Mouse (Mus musculus) heart, embryonic 15.5 days (tissue): ENCODE measurements at regions not wholly inside any gene's neighbourhood (a gene's known extent, or its start where the extent isn't known, plus 50 kb on each side); places are given as distances from the start of the nearest gene placed in this dataset.

Experiments
- ATAC-seq: fragments of 200-750 bp; cut with Nextera tagmentation; replicated peaks from 2 replicates; pipeline ENCODE4 v1.8.0; 2017; ENCODE audit warnings: low read depth, moderate TSS enrichment; ENCODE audit not compliant: insufficient number of reproducible peaks, insufficient read depth, low FRiP score
- H3K27ac ChIP-seq: fragments of 300-500 bp; sonication (generic); 2 replicates; pipeline ENCODE4 v1.5.1; 2015; ENCODE audit warnings: mild to moderate bottlenecking, inconsistent platforms
- H3K27me3 ChIP-seq: fragments of 300-500 bp; sonication (generic); 2 replicates; pipeline ENCODE4 v1.6.1; 2015; ENCODE audit warnings: inconsistent platforms
- H3K36me3 ChIP-seq: fragments of 300-500 bp; sonication (generic); 2 replicates; pipeline ENCODE4 v1.6.1; 2015; ENCODE audit warnings: mild to moderate bottlenecking, inconsistent platforms
- H3K4me1 ChIP-seq: fragments of 300-500 bp; sonication (generic); replicated peaks from 2 replicates; pipeline ENCODE4 v1.6.1; 2015; ENCODE audit warnings: inconsistent platforms
- H3K4me2 ChIP-seq: fragments of 300-500 bp; sonication (generic); 2 replicates; pipeline ENCODE4 v1.6.1; 2015; ENCODE audit warnings: inconsistent platforms, mild to moderate bottlenecking, moderate library complexity
- H3K4me3 ChIP-seq: fragments of 300-500 bp; sonication (generic); 2 replicates; pipeline ENCODE4 v1.5.1; 2015; ENCODE audit warnings: mild to moderate bottlenecking, inconsistent platforms
- H3K9ac ChIP-seq: fragments of 300-500 bp; sonication (generic); 2 replicates; pipeline ENCODE4 v1.6.1; 2015; ENCODE audit warnings: mild to moderate bottlenecking, inconsistent platforms
- H3K9me3 ChIP-seq: fragments of 300-500 bp; sonication (generic); replicated peaks from 2 replicates; pipeline ENCODE4 v1.6.1; 2016; ENCODE audit warnings: inconsistent platforms
- WGBS: fragments of 180-500 bp; shearing (Covaris S2); methylation state at CpG from one replicate; pipeline ENCODE4 v1.1.7; 2015; ENCODE audit warnings: mixed read lengths; 5-methylcytosine and 5-hydroxymethylcytosine counted together

- H3K36me3 ChIP-seq = no peaks in the 10 kb centered on the region
- H3K27ac ChIP-seq = no peak overlapping the region
- no peaks in the 10 kb centered on the region for H3K4me1 ChIP-seq
- H3K4me3 ChIP-seq = no peak overlapping the region
- no peak for ATAC-seq
- no peak overlapping the region for H3K4me2 ChIP-seq
- no peaks in the 10 kb centered on the region for H3K9me3 ChIP-seq
- 89% methylated on average over 9 of the region's 9 CpGs for WGBS
- no peak overlapping the region for H3K9ac ChIP-seq
- H3K27me3 ChIP-seq = no peaks in the 10 kb centered on the region
Measured at GRCm38 (mm10) chr3:137728689-137729088, 57.4 kb downstream of the Gm21962 start.

GRCm38 (mm10) chr3:137729421-137729820, 58.1 kb downstream of the Gm21962 start:
- no peak overlapping the region for H3K9ac ChIP-seq
- no peaks in the 10 kb centered on the region for H3K36me3 ChIP-seq
- 73% methylated on average over 7 of the region's 7 CpGs for WGBS
- no peaks in the 10 kb centered on the region for H3K4me1 ChIP-seq
- no peak overlapping the region for H3K27ac ChIP-seq
- ATAC-seq = no peak
- no peaks in the 10 kb centered on the region for H3K9me3 ChIP-seq
- H3K4me2 ChIP-seq = no peak overlapping the region
- no peaks in the 10 kb centered on the region for H3K27me3 ChIP-seq
- H3K4me3 ChIP-seq = no peak overlapping the region

- Histone ChIP-seq H3K9me3 (no peaks in the 10 kb centered on the region), H3K4me2 (no peak overlapping the region), H3K9ac (no peak overlapping the region), H3K4me3 (no peak overlapping the region), H3K36me3 (no peaks in the 10 kb centered on the region), H3K27ac (no peak overlapping the region), H3K27me3 (no peaks in the 10 kb centered on the region), H3K4me1 (no peaks in the 10 kb centered on the region)
- WGBS = 65% methylated on average over 12 of the region's 12 CpGs
- ATAC-seq = no peak
Measured at GRCm38 (mm10) chr3:137737222-137737800, 66.0 kb downstream of the Gm21962 start.

- no peak for ATAC-seq
- Histone ChIP-seq H3K4me3 (no peak overlapping the region), H3K9ac (no peak overlapping the region), H3K4me2 (no peak overlapping the region), H3K9me3 (no peaks in the 10 kb centered on the region), H3K4me1 (no peaks in the 10 kb centered on the region), H3K27me3 (no peaks in the 10 kb centered on the region), H3K36me3 (no peaks in the 10 kb centered on the region), H3K27ac (no peak overlapping the region)
- 81% methylated on average over 9 of the region's 9 CpGs for WGBS
Measured at GRCm38 (mm10) chr3:137741528-137741927, 70.2 kb downstream of the Gm21962 start.

- no peak overlapping the region for H3K27ac ChIP-seq
- no peaks in the 10 kb centered on the region for H3K36me3 ChIP-seq
- no peak overlapping the region for H3K4me2 ChIP-seq
- H3K9ac ChIP-seq = no peak overlapping the region
- H3K27me3 ChIP-seq = no peaks in the 10 kb centered on the region
- no peak overlapping the region for H3K4me3 ChIP-seq
- H3K9me3 ChIP-seq = no peaks in the 10 kb centered on the region
- no peak for ATAC-seq
- WGBS = 70% methylated on average over 4 of the region's 4 CpGs
- no peaks in the 10 kb centered on the region for H3K4me1 ChIP-seq
Measured at GRCm38 (mm10) chr3:137742119-137742518, 70.8 kb downstream of the Gm21962 start.

- H3K27ac ChIP-seq = no peak overlapping the region
- H3K27me3 ChIP-seq = no peaks in the 10 kb centered on the region
- no peak overlapping the region for H3K4me2 ChIP-seq
- H3K4me3 ChIP-seq = no peak overlapping the region
- no peak for ATAC-seq
- H3K9me3 ChIP-seq = no peaks in the 10 kb centered on the region
- H3K36me3 ChIP-seq = no peaks in the 10 kb centered on the region
- H3K4me1 ChIP-seq = peaks cover 11% of the 10 kb centered on the region
- 63% methylated on average over 9 of the region's 9 CpGs for WGBS
- H3K9ac ChIP-seq = no peak overlapping the region
Measured at GRCm38 (mm10) chr3:137751732-137752260, 80.5 kb downstream of the Gm21962 start.

- no peaks in the 10 kb centered on the region for H3K36me3 ChIP-seq
- 18% methylated on average over 25 of the region's 25 CpGs for WGBS
- H3K4me1 ChIP-seq = peaks cover 11% of the 10 kb centered on the region
- H3K27ac ChIP-seq = peak overlapping the region; percentile 15; the same call in 1 of the 2 replicates
- H3K9me3 ChIP-seq = no peaks in the 10 kb centered on the region
- H3K9ac ChIP-seq = no peak overlapping the region
- peak overlapping the region; percentile 77 for H3K4me2 ChIP-seq
- no peaks in the 10 kb centered on the region for H3K27me3 ChIP-seq
- ATAC-seq = peak; percentile 86
- peak overlapping the region; percentile 46 for H3K4me3 ChIP-seq
Measured at GRCm38 (mm10) chr3:137752447-137753256, 81.3 kb downstream of the Gm21962 start.

GRCm38 (mm10) chr3:137753257-137753654, 81.9 kb downstream of the Gm21962 start:
- H3K36me3 ChIP-seq = no peaks in the 10 kb centered on the region
- H3K9ac ChIP-seq = no peak overlapping the region
- no peaks in the 10 kb centered on the region for H3K27me3 ChIP-seq
- peak overlapping the region; percentile 46 for H3K4me3 ChIP-seq
- H3K9me3 ChIP-seq = no peaks in the 10 kb centered on the region
- H3K4me1 ChIP-seq = peaks cover 11% of the 10 kb centered on the region
- WGBS = 45% methylated on average over 7 of the region's 7 CpGs
- no peak for ATAC-seq
- H3K4me2 ChIP-seq = peak overlapping the region; percentile 77
- no peak overlapping the region for H3K27ac ChIP-seq

- Histone ChIP-seq H3K4me1 (peaks cover 11% of the 10 kb centered on the region), H3K4me3 (no peak overlapping the region), H3K36me3 (no peaks in the 10 kb centered on the region), H3K27me3 (no peaks in the 10 kb centered on the region), H3K9me3 (no peaks in the 10 kb centered on the region), H3K4me2 (no peak overlapping the region), H3K9ac (no peak overlapping the region), H3K27ac (no peak overlapping the region)
- no peak for ATAC-seq
- whole genome bisulfite sequencing = 77% methylated on average over 5 of the region's 5 CpGs
Measured at GRCm38 (mm10) chr3:137755391-137755790, 84.1 kb downstream of the Gm21962 start.

GRCm38 (mm10) chr3:137762213-137762884, 91.0 kb downstream of the Gm21962 start:
- Histone ChIP-seq H3K4me3 (no peak overlapping the region), H3K9me3 (no peaks in the 10 kb centered on the region), H3K27ac (no peak overlapping the region), H3K9ac (no peak overlapping the region), H3K36me3 (no peaks in the 10 kb centered on the region), H3K27me3 (no peaks in the 10 kb centered on the region), H3K4me2 (no peak overlapping the region), H3K4me1 (no peaks in the 10 kb centered on the region)
- WGBS = 50% methylated on average over 14 of the region's 14 CpGs
- no peak for ATAC-seq

GRCm38 (mm10) chr3:137763406-137763805, 92.1 kb downstream of the Gm21962 start:
- WGBS = 87% methylated on average over 5 of the region's 5 CpGs
- Histone ChIP-seq H3K4me1 (no peaks in the 10 kb centered on the region), H3K27me3 (no peaks in the 10 kb centered on the region), H3K4me2 (no peak overlapping the region), H3K27ac (no peak overlapping the region), H3K9me3 (no peaks in the 10 kb centered on the region), H3K9ac (no peak overlapping the region), H3K4me3 (no peak overlapping the region), H3K36me3 (no peaks in the 10 kb centered on the region)
- ATAC-seq = no peak
